Mouse (Mus musculus) E14TG2a.4 (cell line): ENCODE measurements at regions not wholly inside any gene's neighbourhood (a gene's known extent, or its start where the extent isn't known, plus 50 kb on each side); places are given as distances from the start of the nearest gene placed in this dataset.

Source experiments
- CTCF ChIP-seq: conservative IDR thresholded peaks from 2 replicates; pipeline ENCODE4 v1.5.1; 2014; ENCODE audit warnings: low read length
- NANOG ChIP-seq: IDR thresholded peaks from 2 replicates; pipeline ENCODE4 v1.6.1; 2014; ENCODE audit warnings: borderline replicate concordance, low read length, mixed read lengths

- TF ChIP-seq CTCF (no peak), NANOG (no peak)
Measured at GRCm38 (mm10) chr9:49959987-49960386, 161.3 kb upstream of the Ncam1 start.
